Mouse (Mus musculus): ENCODE data around the gene Tbc1d13. TPM values are rescaled to one million over a fixed set of nuclear protein-coding genes. Genes with fewer than 3 reads are reported as not detected.

Gene Tbc1d13
- total and polyA plus RNA-seq, 3 experiments: 25.9 to 36.8 (median 32.1) TPM

DNA sequence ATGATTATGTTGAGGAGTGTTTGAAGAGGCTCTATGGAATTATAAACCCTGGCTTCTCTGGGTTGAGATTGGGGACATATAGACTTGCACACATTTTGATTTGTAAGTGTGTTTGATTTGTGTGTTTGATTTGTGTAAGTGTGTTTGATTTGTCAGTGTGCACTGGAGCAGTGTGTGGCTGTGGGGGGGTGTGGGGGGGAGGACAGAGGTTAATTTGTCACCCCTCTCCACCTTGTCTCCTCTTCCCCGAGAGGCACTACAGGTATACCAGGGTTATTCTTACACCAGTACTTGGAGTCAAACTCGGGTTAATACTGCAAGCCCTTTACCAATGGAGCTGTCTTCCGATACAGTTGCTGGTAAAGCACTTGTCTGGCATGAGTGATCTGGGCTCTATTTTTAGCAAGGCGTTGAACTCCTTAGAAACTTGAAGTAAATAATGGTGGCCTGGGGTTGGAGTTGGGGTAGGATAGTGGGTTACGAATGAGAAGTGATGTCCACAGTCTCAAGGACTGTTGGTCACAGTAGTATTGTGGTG lies 66.9 kb downstream of the Tbc1d13 start:
- peaks cover 4 to 9% of the 10 kb centered on the region in 2 experiments; a peak in 3 of 4 replicates for H3K4me1 ChIP-seq (ENCODE audit: control insufficient read depth in 1 of 2, insufficient read depth in 2 of 2)
- H3K4me2 ChIP-seq (ENCODE audit: insufficient read depth, low read depth, poor library complexity, severe bottlenecking): no peak overlapping the region
- in situ Hi-C loops (cut with MboI; ENCODE audit: low pct_ligation_motif_present, low pct_unique_long_range_greater_than_20kb, low sequenced_read_pairs): no loop called here
- no peak overlapping the region for H3K9ac ChIP-seq (ENCODE audit: insufficient read depth, low read depth)
- no peak overlapping the region for H3K27ac ChIP-seq (ENCODE audit: insufficient read depth, low read depth)
- H3K9me3 ChIP-seq (replicated peaks; ENCODE audit: low read length): no peaks in the 10 kb centered on the region
- no peak for DNase-seq (ENCODE audit: extremely low read depth)
- TF ChIP-seq SIN3A (IDR thresholded peaks at IDR 0.05; ENCODE audit: low read length): no peak
- TF ChIP-seq RAD21 (IDR thresholded peaks at IDR 0.05; ENCODE audit: low read depth, low read length): no peak
- TF ChIP-seq MXI1 (IDR thresholded peaks at IDR 0.05; ENCODE audit: low read depth, low read length): no peak
- TF ChIP-seq ZMIZ1 (IDR thresholded peaks at IDR 0.05; ENCODE audit: low read depth, low read length): no peak
- no peak for TF ChIP-seq BHLHE40 (IDR thresholded peaks at IDR 0.05; ENCODE audit: low read depth, low read length)
- TF ChIP-seq TCF12 (IDR thresholded peaks at IDR 0.05; ENCODE audit: low read depth, low read length): no peak
- no peak for TF ChIP-seq SMC3 (IDR thresholded peaks at IDR 0.05; ENCODE audit: low read depth, low read length)
- no peak for TF ChIP-seq ZC3H11A (IDR thresholded peaks at IDR 0.05; ENCODE audit: low read depth, low read length)
- no peak for TF ChIP-seq ETS1 (conservative IDR thresholded peaks at IDR 0.05; ENCODE audit: low read depth, low read length)
- no peak for TF ChIP-seq NRF1 (IDR thresholded peaks at IDR 0.05; ENCODE audit: low read depth, low read length)
- TF ChIP-seq CTCF (conservative IDR thresholded peaks at IDR 0.05 in 1 of 2, IDR thresholded peaks at IDR 0.05 in 1 of 2; ENCODE audit: low read depth in 2 of 2, low read length in 2 of 2): no peak
- no peak for TF ChIP-seq EP300 (IDR thresholded peaks at IDR 0.05; ENCODE audit: low read length)
- no peaks in the 10 kb centered on the region for H3K79me2 ChIP-seq (replicated peaks; ENCODE audit: control insufficient read depth, extremely low read depth, insufficient read depth, poor library complexity, severe bottlenecking)
- dilution Hi-C loops (cut with MboI; ENCODE audit: extremely low pct_ligation_motif_present, extremely low pct_unique_long_range_greater_than_20kb, low sequenced_read_pairs): no loop called here
- H3K27me3 ChIP-seq (replicated peaks): no peaks in the 10 kb centered on the region
- peaks cover 0 to 4% of the 10 kb centered on the region in 2 experiments for H3K36me3 ChIP-seq (replicated peaks in 1 of 2; ENCODE audit: control insufficient read depth in 1 of 2, insufficient read depth in 1 of 2, low read length in 1 of 2)
- no peak overlapping the region for H3K4me3 ChIP-seq (replicated peaks in 1 of 3; ENCODE audit: low read depth in 2 of 3, low read length in 2 of 3, poor library complexity in 1 of 3)

Other genes starting within 250 kb of the Tbc1d13 start
- 43.7 and 48.6 TPM in 2 replicates for gene Odf2, start 244.5 kb upstream of the Tbc1d13 start, total RNA-seq (2012; rRNA removed)
- gene Odf2, start 244.5 kb upstream of the Tbc1d13 start, total RNA-seq (2014; rRNA removed): 35.4 and 44.4 TPM in 2 replicates
- gene Odf2, start 244.5 kb upstream of the Tbc1d13 start, polyA plus RNA-seq (2012; ENCODE audit: insufficient read length, low read depth): 54.6 and 59.5 TPM in 2 replicates
- 38.0 and 39.7 TPM in 2 replicates for gene Gle1, start 198.3 kb upstream of the Tbc1d13 start, total RNA-seq (2012; rRNA removed)
- 32.0 and 36.5 TPM in 2 replicates for gene Gle1, start 198.3 kb upstream of the Tbc1d13 start, total RNA-seq (2014; rRNA removed)
- 54.1 and 60.1 TPM in 2 replicates for gene Gle1, start 198.3 kb upstream of the Tbc1d13 start, polyA plus RNA-seq (2012; ENCODE audit: insufficient read length, low read depth)
- gene Sptan1, start 168.2 kb upstream of the Tbc1d13 start, total RNA-seq (2012; rRNA removed): 113 TPM in 2 replicates
- 73.8 and 86.4 TPM in 2 replicates for gene Sptan1, start 168.2 kb upstream of the Tbc1d13 start, total RNA-seq (2014; rRNA removed)
- 88.0 and 91.6 TPM in 2 replicates for gene Sptan1, start 168.2 kb upstream of the Tbc1d13 start, polyA plus RNA-seq (2012; ENCODE audit: insufficient read length, low read depth)
- 23.2 and 26.5 TPM in 2 replicates for gene Wdr34, start 84.9 kb upstream of the Tbc1d13 start, total RNA-seq (2012; rRNA removed)
- gene Wdr34, start 84.9 kb upstream of the Tbc1d13 start, total RNA-seq (2014; rRNA removed): 21.4 and 24.7 TPM in 2 replicates
- 28.0 and 28.6 TPM in 2 replicates for gene Wdr34, start 84.9 kb upstream of the Tbc1d13 start, polyA plus RNA-seq (2012; ENCODE audit: insufficient read length, low read depth)
- gene Set, start 76.4 kb upstream of the Tbc1d13 start, total RNA-seq (2012; rRNA removed): 515 and 844 TPM in 2 replicates
- gene Set, start 76.4 kb upstream of the Tbc1d13 start, total RNA-seq (2014; rRNA removed): 1,049 and 1,142 TPM in 2 replicates
- 902 and 991 TPM in 2 replicates for gene Set, start 76.4 kb upstream of the Tbc1d13 start, polyA plus RNA-seq (2012; ENCODE audit: insufficient read length, low read depth)
- gene Pkn3, start 56.1 kb upstream of the Tbc1d13 start, total RNA-seq (2012; rRNA removed): 5.2 and 8.3 TPM in 2 replicates
- gene Pkn3, start 56.1 kb upstream of the Tbc1d13 start, total RNA-seq (2014; rRNA removed): 4.7 and 5.0 TPM in 2 replicates
- gene Pkn3, start 56.1 kb upstream of the Tbc1d13 start, polyA plus RNA-seq (2012; ENCODE audit: insufficient read length, low read depth): 6.7 and 7.1 TPM in 2 replicates
- gene Zdhhc12, start 40.1 kb upstream of the Tbc1d13 start, total RNA-seq (2012; rRNA removed): 33.7 and 36.5 TPM in 2 replicates
- 15.3 and 15.6 TPM in 2 replicates for gene Zdhhc12, start 40.1 kb upstream of the Tbc1d13 start, total RNA-seq (2014; rRNA removed)
- 34.7 and 42.8 TPM in 2 replicates for gene Zdhhc12, start 40.1 kb upstream of the Tbc1d13 start, polyA plus RNA-seq (2012; ENCODE audit: insufficient read length, low read depth)
- gene Zer1, start 9.2 kb upstream of the Tbc1d13 start, total RNA-seq (2012; rRNA removed): 9.5 and 13.4 TPM in 2 replicates
- gene Zer1, start 9.2 kb upstream of the Tbc1d13 start, total RNA-seq (2014; rRNA removed): 4.8 and 5.5 TPM in 2 replicates
- 13.3 and 15.0 TPM in 2 replicates for gene Zer1, start 9.2 kb upstream of the Tbc1d13 start, polyA plus RNA-seq (2012; ENCODE audit: insufficient read length, low read depth)
- gene Endog, start 37.7 kb downstream of the Tbc1d13 start, total RNA-seq (2012; rRNA removed): 9.2 and 9.7 TPM in 2 replicates
- gene Endog, start 37.7 kb downstream of the Tbc1d13 start, total RNA-seq (2014; rRNA removed): 0.23 TPM in 1 of 2 replicates, not detected in the other
- gene Endog, start 37.7 kb downstream of the Tbc1d13 start, polyA plus RNA-seq (2012; ENCODE audit: insufficient read length, low read depth): not detected in 2 replicates
- 49.2 and 56.7 TPM in 2 replicates for gene Spout1, start 44.7 kb downstream of the Tbc1d13 start, total RNA-seq (2012; rRNA removed)
- 34.8 and 38.4 TPM in 2 replicates for gene Spout1, start 44.7 kb downstream of the Tbc1d13 start, total RNA-seq (2014; rRNA removed)
- 62.3 and 63.7 TPM in 2 replicates for gene Spout1, start 44.7 kb downstream of the Tbc1d13 start, polyA plus RNA-seq (2012; ENCODE audit: insufficient read length, low read depth)
- gene Kyat1, start 72.1 kb downstream of the Tbc1d13 start, total RNA-seq (2012; rRNA removed): 5.3 and 7.0 TPM in 2 replicates
- gene Kyat1, start 72.1 kb downstream of the Tbc1d13 start, total RNA-seq (2014; rRNA removed): 5.0 and 5.5 TPM in 2 replicates
- 5.2 and 5.4 TPM in 2 replicates for gene Kyat1, start 72.1 kb downstream of the Tbc1d13 start, polyA plus RNA-seq (2012; ENCODE audit: insufficient read length, low read depth)
- 2.8 and 3.1 TPM in 2 replicates for gene Lrrc8a, start 104.0 kb downstream of the Tbc1d13 start, total RNA-seq (2012; rRNA removed)
- 1.1 and 1.8 TPM in 2 replicates for gene Lrrc8a, start 104.0 kb downstream of the Tbc1d13 start, total RNA-seq (2014; rRNA removed)
- 1.2 and 1.4 TPM in 2 replicates for gene Lrrc8a, start 104.0 kb downstream of the Tbc1d13 start, polyA plus RNA-seq (2012; ENCODE audit: insufficient read length, low read depth)
- gene Gm28035, start 106.8 kb downstream of the Tbc1d13 start, total RNA-seq (2012; rRNA removed): 0.46 and 0.64 TPM in 2 replicates
- 0.27 TPM in 2 replicates for gene Gm28035, start 106.8 kb downstream of the Tbc1d13 start, total RNA-seq (2014; rRNA removed)
- 0.35 and 0.36 TPM in 2 replicates for gene Gm28035, start 106.8 kb downstream of the Tbc1d13 start, polyA plus RNA-seq (2012; ENCODE audit: insufficient read length, low read depth)
- 3.1 and 8.9 TPM in 2 replicates for gene Phyhd1, start 132.5 kb downstream of the Tbc1d13 start, total RNA-seq (2012; rRNA removed)
- gene Phyhd1, start 132.5 kb downstream of the Tbc1d13 start, total RNA-seq (2014; rRNA removed): 5.7 and 7.1 TPM in 2 replicates
- gene Phyhd1, start 132.5 kb downstream of the Tbc1d13 start, polyA plus RNA-seq (2012; ENCODE audit: insufficient read length, low read depth): 9.7 and 11.5 TPM in 2 replicates
- not detected in 2 replicates for gene Gm28038, start 147.3 kb downstream of the Tbc1d13 start, total RNA-seq (2012; rRNA removed)
- not detected in 2 replicates for gene Gm28038, start 147.3 kb downstream of the Tbc1d13 start, total RNA-seq (2014; rRNA removed)
- 7.4 TPM in 1 of 2 replicates, not detected in the other for gene Gm28038, start 147.3 kb downstream of the Tbc1d13 start, polyA plus RNA-seq (2012; ENCODE audit: insufficient read length, low read depth)
- 17.4 and 18.1 TPM in 2 replicates for gene Dolk, start 152.6 kb downstream of the Tbc1d13 start, total RNA-seq (2012; rRNA removed)
- 11.1 and 11.6 TPM in 2 replicates for gene Dolk, start 152.6 kb downstream of the Tbc1d13 start, total RNA-seq (2014; rRNA removed)
- gene Dolk, start 152.6 kb downstream of the Tbc1d13 start, polyA plus RNA-seq (2012; ENCODE audit: insufficient read length, low read depth): 10.8 and 11.8 TPM in 2 replicates
- 40.2 and 47.6 TPM in 2 replicates for gene Nup188, start 152.7 kb downstream of the Tbc1d13 start, total RNA-seq (2012; rRNA removed)
- 19.7 and 20.9 TPM in 2 replicates for gene Nup188, start 152.7 kb downstream of the Tbc1d13 start, total RNA-seq (2014; rRNA removed)
- gene Nup188, start 152.7 kb downstream of the Tbc1d13 start, polyA plus RNA-seq (2012; ENCODE audit: insufficient read length, low read depth): 58.8 and 61.2 TPM in 2 replicates
- 42.6 and 47.8 TPM in 2 replicates for gene Sh3glb2, start 225.6 kb downstream of the Tbc1d13 start, total RNA-seq (2012; rRNA removed)
- gene Sh3glb2, start 225.6 kb downstream of the Tbc1d13 start, total RNA-seq (2014; rRNA removed): 27.2 and 34.0 TPM in 2 replicates
- 38.9 and 39.3 TPM in 2 replicates for gene Sh3glb2, start 225.6 kb downstream of the Tbc1d13 start, polyA plus RNA-seq (2012; ENCODE audit: insufficient read length, low read depth)
- gene Miga2, start 230.5 kb downstream of the Tbc1d13 start, total RNA-seq (2012; rRNA removed): 11.2 and 15.0 TPM in 2 replicates
- gene Miga2, start 230.5 kb downstream of the Tbc1d13 start, total RNA-seq (2014; rRNA removed): 9.1 and 9.2 TPM in 2 replicates
- 7.4 and 9.4 TPM in 2 replicates for gene Miga2, start 230.5 kb downstream of the Tbc1d13 start, polyA plus RNA-seq (2012; ENCODE audit: insufficient read length, low read depth)